8 mouse cellular contexts compared by ENCODE assay signal in genomic region chr11:51584057-51584430, GRCm38 (mm10). TPM values are rescaled to one million over a fixed set of nuclear protein-coding genes. Genes with fewer than 3 reads are reported as not detected.
DNase-seq lines count a peak whose midpoint lies in the region; ATAC-seq and TF ChIP-seq lines count a peak whose summit lies in the region.

No protein-coding gene starts in this region.

- TF ChIP-seq POLR2A in liver, adult 2 months (IDR thresholded peaks at IDR 0.05; ENCODE audit: extremely low read depth, insufficient read depth, low read length), result no peak
- no peak for TF ChIP-seq POLR2A in bone marrow, adult 2 months (IDR thresholded peaks at IDR 0.05; ENCODE audit: borderline replicate concordance, control insufficient read depth, low read depth, low read length)
- TF ChIP-seq POLR2A in olfactory bulb, adult 2 months (IDR thresholded peaks at IDR 0.05; ENCODE audit: insufficient read depth, low read depth, low read length), result no peak

- DNase-seq in liver, adult 2 months (ENCODE audit: extremely low read depth, low read depth, low spot score), result peak; percentile 36
- no peak for DNase-seq in liver
- DNase-seq in forebrain, embryonic 11.5 days (ENCODE audit: low spot score), result peak; percentile 58
- no peak for DNase-seq in embryo, embryonic 10 days (ENCODE audit: low spot score)
- DNase-seq in left cerebral cortex, postnatal 10 days (ENCODE audit: extremely low spot score in 1 of 2, low spot score in 2 of 2), result no peak

- peak overlapping the region; percentile 57 for H3K4me3 ChIP-seq in liver, adult 2 months (ENCODE audit: insufficient read depth, low read depth, low read length)
- peak overlapping the region; percentile 82 for H3K4me3 ChIP-seq in bone marrow, adult 2 months (replicated peaks; ENCODE audit: control insufficient read depth, low read depth, low read length)
- H3K4me3 ChIP-seq in forebrain, embryonic 11.5 days (ENCODE audit: low read depth, low read length), result peak overlapping the region; percentile 61
- H3K4me3 ChIP-seq in limb, embryonic 13.5 days, result peak overlapping the region; percentile 65
- peak overlapping the region; percentile 55 for H3K4me3 ChIP-seq in olfactory bulb, adult 2 months (ENCODE audit: insufficient read depth, low read depth, low read length)

- WGBS in liver, adult 2 months, result 16% methylated on average over 9 of the region's 9 CpGs
- 7% methylated on average over 9 of the region's 9 CpGs for WGBS in bone marrow, adult 2 months
- 7% methylated on average over 9 of the region's 9 CpGs for WGBS in forebrain, embryonic 11.5 days
- 18% methylated on average over 9 of the region's 9 CpGs for WGBS in limb, embryonic 13.5 days
- WGBS in olfactory bulb, adult 2 months, result 11% methylated on average over 9 of the region's 9 CpGs

- TF ChIP-seq CTCF in liver, adult 2 months (IDR thresholded peaks at IDR 0.05; ENCODE audit: low read depth, low read length), result no peak
- TF ChIP-seq CTCF in bone marrow, adult 2 months (IDR thresholded peaks at IDR 0.05; ENCODE audit: control insufficient read depth, insufficient read depth, low read length), result no peak
- no peak for TF ChIP-seq CTCF in olfactory bulb, adult 2 months (IDR thresholded peaks at IDR 0.05; ENCODE audit: insufficient read depth, low read depth, low read length)

- peaks cover 9% of the 10 kb centered on the region for H3K4me1 ChIP-seq in liver, adult 2 months (ENCODE audit: control insufficient read depth, insufficient read depth, low read length)
- H3K4me1 ChIP-seq in bone marrow, adult 2 months (ENCODE audit: control insufficient read depth, insufficient read depth, low read length), result peaks cover 6% of the 10 kb centered on the region; the same call in 1 of the 2 replicates
- peaks cover 10% of the 10 kb centered on the region for H3K4me1 ChIP-seq in forebrain, embryonic 11.5 days (replicated peaks; ENCODE audit: control insufficient read depth, insufficient read depth, low read length)
- peaks cover 21% of the 10 kb centered on the region for H3K4me1 ChIP-seq in limb, embryonic 13.5 days
- H3K4me1 ChIP-seq in olfactory bulb, adult 2 months (ENCODE audit: control insufficient read depth, insufficient read depth, low read length), result peaks cover 12% of the 10 kb centered on the region

- H3K9me3 ChIP-seq in forebrain, embryonic 11.5 days (ENCODE audit: control insufficient read depth, low read length), result no peaks in the 10 kb centered on the region
- H3K9me3 ChIP-seq in limb, embryonic 13.5 days, result 0 out of 2 replicates have a peak, but pooled peaks cover 3% of the 10 kb centered on the region

- peak overlapping the region; percentile 75 for H3K27ac ChIP-seq in liver, adult 2 months (replicated peaks; ENCODE audit: insufficient read depth, low read depth, low read length)
- peak overlapping the region; percentile 97 for H3K27ac ChIP-seq in bone marrow, adult 2 months (ENCODE audit: control insufficient read depth, insufficient read depth, low read depth, low read length, poor library complexity)
- H3K27ac ChIP-seq in forebrain, embryonic 11.5 days (ENCODE audit: low read depth, low read length), result peak overlapping the region; percentile 82
- H3K27ac ChIP-seq in limb, embryonic 13.5 days, result peak overlapping the region; percentile 90
- peak overlapping the region; percentile 80; the same call in 1 of the 2 replicates for H3K27ac ChIP-seq in olfactory bulb, adult 2 months (ENCODE audit: insufficient read depth, low read depth, low read length)

- intact Hi-C loops in left cerebral cortex, postnatal 10 days (cut with DNase I), result loop anchor here (5.0 kb wide), 1 partner anchor 297 kb away; the partner anchor contains the start of gene Col23a1

- H3K9ac ChIP-seq in liver, adult 2 months (ENCODE audit: low read depth, low read length), result peak overlapping the region; percentile 69
- peak overlapping the region; percentile 88 for H3K9ac ChIP-seq in forebrain, embryonic 11.5 days (ENCODE audit: low read length)
- H3K9ac ChIP-seq in limb, embryonic 13.5 days, result peak overlapping the region; percentile 83

- peaks cover 4% of the 10 kb centered on the region; the same call in 1 of the 2 replicates for H3K79me2 ChIP-seq in liver, adult 2 months (ENCODE audit: control insufficient read depth, insufficient read depth, low read length)

- peak; percentile 19; the same call in 1 of the 2 replicates for ATAC-seq in forebrain, embryonic 11.5 days (replicated peaks; ENCODE audit: low FRiP score)
- peak; percentile 3; the same call in 1 of the 2 replicates for ATAC-seq in limb, embryonic 13.5 days (ENCODE audit: low FRiP score, low read depth)

- H3K4me2 ChIP-seq in forebrain, embryonic 11.5 days (ENCODE audit: low read depth, low read length, severe bottlenecking), result peak overlapping the region; percentile 83
- peak overlapping the region; percentile 85 for H3K4me2 ChIP-seq in limb, embryonic 13.5 days (replicated peaks)

- H3K36me3 ChIP-seq in liver, adult 2 months (ENCODE audit: control insufficient read depth, insufficient read depth, low read length), result peaks cover 3% of the 10 kb centered on the region; the same call in 1 of the 2 replicates
- peaks cover 19% of the 10 kb centered on the region for H3K36me3 ChIP-seq in forebrain, embryonic 11.5 days (ENCODE audit: control insufficient read depth, insufficient read depth, low read length)
- H3K36me3 ChIP-seq in limb, embryonic 13.5 days, result peaks cover 33% of the 10 kb centered on the region

- no peaks in the 10 kb centered on the region for H3K27me3 ChIP-seq in liver, adult 2 months (ENCODE audit: control insufficient read depth, insufficient read depth, low read length)
- H3K27me3 ChIP-seq in forebrain, embryonic 11.5 days (ENCODE audit: control insufficient read depth, insufficient read depth, low read length), result no peaks in the 10 kb centered on the region
- no peaks in the 10 kb centered on the region for H3K27me3 ChIP-seq in limb, embryonic 13.5 days

RNA-seq across cellular contexts. Expression of gene Phykpl, which starts 0.5 kb away (rescaled TPM):
- total RNA-seq in liver, adult 2 months (2014; rRNA removed), result 12.7 and 16.5 TPM in 2 replicates
- 19.6 and 23.7 TPM in 2 replicates for polyA plus RNA-seq in liver, adult 2 months (2012; rRNA removed)
- polyA plus RNA-seq in bone marrow, adult 2 months (2011; ENCODE audit: insufficient read depth, insufficient read length, low replicate concordance, missing spikeins), result 7.7 and 10.8 TPM in 2 replicates
- 14.9 and 16.7 TPM in 2 replicates for polyA plus RNA-seq in forebrain, embryonic 11.5 days (2014; fragmentation: Nextera tagmentation; extraction: Ambion mirVana)
- 16.7 and 17.1 TPM in 2 replicates for polyA plus RNA-seq in limb, embryonic 13.5 days (2015; fragmentation: Nextera tagmentation; extraction: Ambion mirVana)
- not detected in 2 replicates for polyA plus RNA-seq in olfactory bulb, adult 2 months (2012; ENCODE audit: insufficient read depth, insufficient read length, low replicate concordance, missing spikeins)
- total RNA-seq in left cerebral cortex, postnatal 10 days (2021), result 1 to 10 TPM; 6.4 to 7.1 TPM

RNA-seq across cellular contexts. Expression of gene Hnrnpab, which starts 22.6 kb away (rescaled TPM):
- total RNA-seq in liver, adult 2 months (2014; rRNA removed), result 96.9 and 104 TPM in 2 replicates
- 103 and 105 TPM in 2 replicates for polyA plus RNA-seq in liver, adult 2 months (2012; rRNA removed)
- 188 and 198 TPM in 2 replicates for polyA plus RNA-seq in bone marrow, adult 2 months (2011; ENCODE audit: insufficient read depth, insufficient read length, low replicate concordance, missing spikeins)
- polyA plus RNA-seq in forebrain, embryonic 11.5 days (2014; fragmentation: Nextera tagmentation; extraction: Ambion mirVana), result 830 and 925 TPM in 2 replicates
- polyA plus RNA-seq in limb, embryonic 13.5 days (2015; fragmentation: Nextera tagmentation; extraction: Ambion mirVana), result 415 TPM in 2 replicates
- 230 and 328 TPM in 2 replicates for polyA plus RNA-seq in olfactory bulb, adult 2 months (2012; ENCODE audit: insufficient read depth, insufficient read length, low replicate concordance, missing spikeins)
- 100 to 1,000 TPM; 182 to 186 TPM for total RNA-seq in left cerebral cortex, postnatal 10 days (2021)

RNA-seq across cellular contexts. Expression of gene Nhp2, which starts 35.5 kb away (rescaled TPM):
- total RNA-seq in liver, adult 2 months (2014; rRNA removed), result 26.4 and 29.4 TPM in 2 replicates
- 31.4 and 33.8 TPM in 2 replicates for polyA plus RNA-seq in liver, adult 2 months (2012; rRNA removed)
- 58.3 and 118 TPM in 2 replicates for polyA plus RNA-seq in bone marrow, adult 2 months (2011; ENCODE audit: insufficient read depth, insufficient read length, low replicate concordance, missing spikeins)
- 154 and 165 TPM in 2 replicates for polyA plus RNA-seq in forebrain, embryonic 11.5 days (2014; fragmentation: Nextera tagmentation; extraction: Ambion mirVana)
- polyA plus RNA-seq in limb, embryonic 13.5 days (2015; fragmentation: Nextera tagmentation; extraction: Ambion mirVana), result 129 and 141 TPM in 2 replicates
- polyA plus RNA-seq in olfactory bulb, adult 2 months (2012; ENCODE audit: insufficient read depth, insufficient read length, low replicate concordance, missing spikeins), result not detected in 2 replicates
- total RNA-seq in left cerebral cortex, postnatal 10 days (2021), result 10 to 100 TPM; 51.1 to 51.4 TPM

RNA-seq across cellular contexts. Expression of gene Rmnd5b, which starts 51.7 kb away (rescaled TPM):
- total RNA-seq in liver, adult 2 months (2014; rRNA removed), result 8.9 and 10.3 TPM in 2 replicates
- polyA plus RNA-seq in liver, adult 2 months (2012; rRNA removed), result 44.9 and 46.6 TPM in 2 replicates
- polyA plus RNA-seq in bone marrow, adult 2 months (2011; ENCODE audit: insufficient read depth, insufficient read length, low replicate concordance, missing spikeins), result 14.8 and 19.3 TPM in 2 replicates
- 40.4 and 47.8 TPM in 2 replicates for polyA plus RNA-seq in forebrain, embryonic 11.5 days (2014; fragmentation: Nextera tagmentation; extraction: Ambion mirVana)
- polyA plus RNA-seq in limb, embryonic 13.5 days (2015; fragmentation: Nextera tagmentation; extraction: Ambion mirVana), result 51.8 and 56.1 TPM in 2 replicates
- polyA plus RNA-seq in olfactory bulb, adult 2 months (2012; ENCODE audit: insufficient read depth, insufficient read length, low replicate concordance, missing spikeins), result not detected in 2 replicates
- total RNA-seq in left cerebral cortex, postnatal 10 days (2021), result 10 to 100 TPM; 46.6 to 49.8 TPM

Comparison
In these comparisons a context has a peak if more than half of its experiments do, and no peak if none do; other contexts are left out.
1. DNase-seq: peak in liver, adult 2 months (single experiment) and forebrain, embryonic 11.5 days (single experiment); none in liver (single experiment), embryo, embryonic 10 days (single experiment) and left cerebral cortex, postnatal 10 days (0 of 2).
2. RNA of gene Nhp2, which starts 35.5 kb away (polyA plus RNA-seq): 154 to 165 TPM in forebrain, embryonic 11.5 days, 129 to 141 TPM in limb, embryonic 13.5 days, 58.3 to 118 TPM in bone marrow, adult 2 months and 31.4 to 33.8 TPM in liver, adult 2 months; not detected in olfactory bulb, adult 2 months; every median in the first group is over 10 times any median in the second.
3. Peak in every context shown above with its lines, with median percentiles within 50 percentile points of each other: H3K27ac ChIP-seq, H3K4me3 ChIP-seq and H3K9ac ChIP-seq.